Mouse (Mus musculus): ENCODE results near the gene Tnk1.

- TF ChIP-seq CTCF (IDR thresholded peaks at IDR 0.05), result no peak
- no peak for TF ChIP-seq EP300 (IDR thresholded peaks at IDR 0.05)
Observed at GRCm38 (mm10) chr11:69802648-69803105, 55.9 kb downstream of the Tnk1 start.

Data from lung, postnatal 0 days (tissue).